Mouse (Mus musculus) embryo, embryonic 10 days (tissue): ENCODE measurements at regions not wholly inside any gene's neighbourhood (a gene's known extent, or its start where the extent isn't known, plus 50 kb on each side); places are given as distances from the start of the nearest gene placed in this dataset.

ENCODE experiments used
- DNase-seq: peaks from one replicate; pipeline ENCODE4 v3.0.0-alpha.2; 2015; ENCODE audit warnings: low spot score

- no peak for DNase-seq
Measured at GRCm38 (mm10) chr13:90584766-90585165, 320.4 kb downstream of the Atp6ap1l start.

- DNase-seq = no peak
Measured at GRCm38 (mm10) chr13:90575371-90575770, 329.8 kb downstream of the Atp6ap1l start.

- DNase-seq = no peak
Measured at GRCm38 (mm10) chr13:90572580-90572979, 332.6 kb downstream of the Atp6ap1l start.

GRCm38 (mm10) chr13:90563183-90563840 lies 341.8 kb downstream of the Atp6ap1l start:
- DNase-seq = no peak

- DNase-seq = no peak
Measured at GRCm38 (mm10) chr13:90560095-90560494, 345.1 kb downstream of the Atp6ap1l start.

GRCm38 (mm10) chr13:90559481-90559880 lies 345.7 kb downstream of the Atp6ap1l start:
- DNase-seq = no peak

GRCm38 (mm10) chr13:90551166-90551565 lies 354.0 kb downstream of the Atp6ap1l start:
- no peak for DNase-seq

- DNase-seq = no peak
Measured at GRCm38 (mm10) chr13:90546288-90547035, 358.7 kb downstream of the Atp6ap1l start.

- DNase-seq = no peak
Measured at GRCm38 (mm10) chr13:90545816-90546215, 359.3 kb downstream of the Atp6ap1l start.

GRCm38 (mm10) chr13:90537525-90537924 lies 367.6 kb downstream of the Atp6ap1l start:
- DNase-seq = no peak

- no peak for DNase-seq
Measured at GRCm38 (mm10) chr13:90526998-90527397, 378.2 kb downstream of the Atp6ap1l start.

- DNase-seq = no peak
Measured at GRCm38 (mm10) chr13:90525801-90526200, 379.4 kb downstream of the Atp6ap1l start.

GRCm38 (mm10) chr13:90521758-90522245 lies 383.4 kb downstream of the Atp6ap1l start:
- DNase-seq = no peak

GRCm38 (mm10) chr13:90520992-90521757 lies 384.0 kb downstream of the Atp6ap1l start:
- DNase-seq = peak; percentile 38

- DNase-seq = no peak
Measured at GRCm38 (mm10) chr13:90515773-90516503, 389.2 kb downstream of the Atp6ap1l start.

GRCm38 (mm10) chr13:90513867-90514266 lies 391.3 kb downstream of the Atp6ap1l start:
- DNase-seq = no peak

- DNase-seq = no peak
Measured at GRCm38 (mm10) chr13:90512786-90513401, 392.3 kb downstream of the Atp6ap1l start.

GRCm38 (mm10) chr13:90510479-90510878 lies 394.7 kb downstream of the Atp6ap1l start:
- DNase-seq = no peak

GRCm38 (mm10) chr13:90503188-90503587 lies 402.0 kb downstream of the Atp6ap1l start:
- DNase-seq = no peak

- DNase-seq = no peak
Measured at GRCm38 (mm10) chr13:90502141-90502540, 403.0 kb downstream of the Atp6ap1l start.

- no peak for DNase-seq
Measured at GRCm38 (mm10) chr13:90498978-90499377, 406.2 kb downstream of the Atp6ap1l start.
